Mouse (Mus musculus) kidney, adult 2 months (tissue): ENCODE data around the gene Pirt. TPM values are rescaled to one million over a fixed set of nuclear protein-coding genes. Genes with fewer than 3 reads are reported as not detected.

Source experiments
- DNase-seq: peaks from one replicate; pipeline ENCODE4 v3.0.0; 2021
- H3K27ac ChIP-seq: fragments of 200-500 bp; 2 replicates; pipeline ENCODE4 v1.5.1; 2012; ENCODE audit warnings: low read depth, low read length, control low read depth, inconsistent platforms; ENCODE audit not compliant: insufficient read depth
- H3K27me3 ChIP-seq: fragments of 200-500 bp; replicated peaks from 2 replicates; pipeline ENCODE4 v1.6.1; 2012; ENCODE audit warnings: mild to moderate bottlenecking, moderate library complexity, low read length, inconsistent platforms; ENCODE audit not compliant: control insufficient read depth, insufficient read depth
- H3K36me3 ChIP-seq: fragments of 200-500 bp; 2 replicates; pipeline ENCODE4 v1.6.1; 2012; ENCODE audit warnings: mild to moderate bottlenecking, moderate library complexity, low read length, inconsistent platforms; ENCODE audit not compliant: control insufficient read depth, insufficient read depth
- H3K4me1 ChIP-seq: fragments of 200-500 bp; 2 replicates; pipeline ENCODE4 v1.6.1; 2011; ENCODE audit warnings: low read length; ENCODE audit not compliant: control insufficient read depth, insufficient read depth
- H3K4me3 ChIP-seq: fragments of 200-500 bp; 2 replicates; pipeline ENCODE4 v1.5.1; 2011; ENCODE audit warnings: mild to moderate bottlenecking, low read depth, low read length, control low read depth; ENCODE audit not compliant: insufficient read depth
- CTCF ChIP-seq: fragments of 200-500 bp; conservative IDR thresholded peaks from 2 replicates; pipeline ENCODE4 v1.5.1; 2011; ENCODE audit warnings: low read depth, mild to moderate bottlenecking, control low read depth, low read length, moderate library complexity, mixed read lengths; ENCODE audit not compliant: insufficient read depth, insufficient read length
- POLR2A ChIP-seq: fragments of 200-500 bp; IDR thresholded peaks from one replicate; pipeline ENCODE4 v1.6.1; 2011; ENCODE audit warnings: low read depth, low read length, control low read depth
- WGBS: fragments of 180-500 bp; shearing (Covaris S2); methylation state at CpG from one replicate; pipeline ENCODE4 v1.1.7; 2018; 5-methylcytosine and 5-hydroxymethylcytosine counted together
- polyA plus RNA-seq: library from polyadenylated mRNA; depleted of rRNA; stranded (reverse); fragments of >200 nt; gene quantifications from 2 replicates; pipeline ENCODE4 v1.2.3, GENCODE M21; 2012

Pirt gene
- polyA plus RNA-seq, 1 experiment, result 0.55 TPM

GRCm38 (mm10) chr11:66946521-66946920 is 34.7 kb downstream of the Pirt start:
- Histone ChIP-seq H3K27me3 (no peaks in the 10 kb centered on the region), H3K4me3 (no peak overlapping the region), H3K27ac (no peak overlapping the region), H3K4me1 (no peaks in the 10 kb centered on the region), H3K36me3 (no peaks in the 10 kb centered on the region)
- 68% methylated on average over 6 of the region's 6 CpGs for WGBS
- DNase-seq, result no peak
- TF ChIP-seq POLR2A, result no peak
- TF ChIP-seq CTCF, result no peak

- Histone ChIP-seq H3K27me3 (no peaks in the 10 kb centered on the region), H3K4me3 (no peak overlapping the region), H3K36me3 (no peaks in the 10 kb centered on the region), H3K27ac (no peak overlapping the region), H3K4me1 (no peaks in the 10 kb centered on the region)
- DNase-seq, result no peak
- TF ChIP-seq POLR2A (no peak), CTCF (no peak)
- WGBS, result 81% methylated on average over 6 of the region's 6 CpGs
Measured at GRCm38 (mm10) chr11:66946922-66947321, 35.1 kb downstream of the Pirt start.

GRCm38 (mm10) chr11:66956303-66956702 is 44.5 kb downstream of the Pirt start, which contains the start of gene Tmem238l:
Gene Tmem238l, plus strand, starts transcription at chr11:66956638.
- TF ChIP-seq POLR2A (no peak), CTCF (no peak)
- H3K36me3 ChIP-seq, result no peaks in the 10 kb centered on the region
- no peak within 1 kb of the TSS for H3K4me3 ChIP-seq
- no peaks in the 10 kb centered on the region for H3K4me1 ChIP-seq
- peak; percentile 10 for DNase-seq
- H3K27ac ChIP-seq, result peak within 1 kb of the TSS; percentile 5; the same call in 1 of the 2 replicates
- H3K27me3 ChIP-seq, result no peaks in the 10 kb centered on the region
- 69% methylated on average over 9 of the region's 9 CpGs for WGBS

- WGBS, result 51% methylated on average over 1 of the region's 1 CpGs
- Histone ChIP-seq H3K36me3 (no peaks in the 10 kb centered on the region), H3K4me1 (no peaks in the 10 kb centered on the region), H3K27me3 (no peaks in the 10 kb centered on the region), H3K4me3 (no peak overlapping the region), H3K27ac (no peak overlapping the region)
- peak; percentile 22 for DNase-seq
- TF ChIP-seq POLR2A (no peak), CTCF (no peak)
Measured at GRCm38 (mm10) chr11:66960797-66961196, 49.0 kb downstream of the Pirt start.

GRCm38 (mm10) chr11:66961447-66962176 is 49.8 kb downstream of the Pirt start:
- no peak for TF ChIP-seq CTCF
- no peak for TF ChIP-seq POLR2A
- H3K27me3 ChIP-seq, result no peaks in the 10 kb centered on the region
- whole genome bisulfite sequencing, result 83% methylated on average over 12 of the region's 12 CpGs

GRCm38 (mm10) chr11:66963462-66963861 is 51.7 kb downstream of the Pirt start:
- no peak for DNase-seq
- Histone ChIP-seq H3K27ac (no peak overlapping the region), H3K27me3 (no peaks in the 10 kb centered on the region), H3K4me3 (no peak overlapping the region), H3K4me1 (no peaks in the 10 kb centered on the region), H3K36me3 (no peaks in the 10 kb centered on the region)
- WGBS, result 100% methylated on average over 1 of the region's 1 CpGs
- no peak for TF ChIP-seq CTCF
- TF ChIP-seq POLR2A, result no peak

More at GRCm38 (mm10) chr11:66961447-66962176, 49.8 kb downstream of the Pirt start:
- Histone ChIP-seq H3K36me3 (no peaks in the 10 kb centered on the region), H3K4me3 (no peak overlapping the region), H3K4me1 (no peaks in the 10 kb centered on the region), H3K27ac (no peak overlapping the region)
- DNase-seq, result peak; percentile 36

- TF ChIP-seq CTCF (no peak), POLR2A (no peak)
- no peak for DNase-seq
- Histone ChIP-seq H3K4me3 (no peak overlapping the region), H3K4me1 (no peaks in the 10 kb centered on the region), H3K27me3 (no peaks in the 10 kb centered on the region), H3K36me3 (no peaks in the 10 kb centered on the region), H3K27ac (no peak overlapping the region)
- 28% methylated on average over 7 of the region's 7 CpGs for WGBS
Measured at GRCm38 (mm10) chr11:66966500-66967116, 54.8 kb downstream of the Pirt start.
